Mouse (Mus musculus) stomach, embryonic 15.5 days (tissue): ENCODE measurements around the gene Topbp1. TPM values are rescaled to one million over a fixed set of nuclear protein-coding genes. Genes with fewer than 3 reads are reported as not detected.
A peak's percentile ranks its signal among the peaks of the same experiment; 100 is the strongest.

Source experiments
- ATAC-seq: fragments of 200-750 bp; cut with Nextera tagmentation; 2 replicates; pipeline ENCODE4 v1.8.0; 2017; ENCODE audit warnings: low read depth, moderate number of reproducible peaks, moderate TSS enrichment; ENCODE audit not compliant: insufficient read depth, low FRiP score
- H3K27ac ChIP-seq: fragments of 300-500 bp; sonication (generic); 2 replicates; pipeline ENCODE4 v1.5.1; 2015; ENCODE audit warnings: mild to moderate bottlenecking, inconsistent platforms
- H3K27me3 ChIP-seq: fragments of 300-500 bp; sonication (generic); replicated peaks from 2 replicates; pipeline ENCODE4 v1.6.1; 2015; ENCODE audit warnings: inconsistent platforms
- H3K36me3 ChIP-seq: fragments of 300-500 bp; sonication (generic); 2 replicates; pipeline ENCODE4 v1.6.1; 2015; ENCODE audit warnings: inconsistent platforms
- H3K4me1 ChIP-seq: fragments of 300-500 bp; sonication (generic); 2 replicates; pipeline ENCODE4 v1.6.1; 2015; ENCODE audit warnings: inconsistent platforms
- H3K4me2 ChIP-seq: fragments of 300-500 bp; sonication (generic); 2 replicates; pipeline ENCODE4 v1.6.1; 2015; ENCODE audit warnings: mild to moderate bottlenecking, inconsistent platforms
- H3K4me3 ChIP-seq: fragments of 300-500 bp; sonication (generic); replicated peaks from 2 replicates; pipeline ENCODE4 v1.5.1; 2015; ENCODE audit warnings: inconsistent platforms
- H3K9ac ChIP-seq: fragments of 300-500 bp; sonication (generic); 2 replicates; pipeline ENCODE4 v1.6.1; 2015; ENCODE audit warnings: inconsistent platforms
- H3K9me3 ChIP-seq: fragments of 300-500 bp; sonication (generic); 2 replicates; pipeline ENCODE4 v1.6.1; 2016; ENCODE audit warnings: inconsistent platforms
- WGBS: fragments of 180-500 bp; shearing (Covaris S2); methylation state at CpG from one replicate; pipeline ENCODE4 v1.1.7; 2015; 5-methylcytosine and 5-hydroxymethylcytosine counted together
- polyA plus RNA-seq: library from polyadenylated mRNA; unstranded; fragments of >200 nt; fragmentation: Nextera tagmentation; extraction: Ambion mirVana; gene quantifications from 2 replicates; pipeline ENCODE4 v1.2.1, GENCODE M21; 2015

Topbp1 gene
- polyA plus RNA-seq, 1 experiment from 2014 or later = 62.2 TPM

DNA sequence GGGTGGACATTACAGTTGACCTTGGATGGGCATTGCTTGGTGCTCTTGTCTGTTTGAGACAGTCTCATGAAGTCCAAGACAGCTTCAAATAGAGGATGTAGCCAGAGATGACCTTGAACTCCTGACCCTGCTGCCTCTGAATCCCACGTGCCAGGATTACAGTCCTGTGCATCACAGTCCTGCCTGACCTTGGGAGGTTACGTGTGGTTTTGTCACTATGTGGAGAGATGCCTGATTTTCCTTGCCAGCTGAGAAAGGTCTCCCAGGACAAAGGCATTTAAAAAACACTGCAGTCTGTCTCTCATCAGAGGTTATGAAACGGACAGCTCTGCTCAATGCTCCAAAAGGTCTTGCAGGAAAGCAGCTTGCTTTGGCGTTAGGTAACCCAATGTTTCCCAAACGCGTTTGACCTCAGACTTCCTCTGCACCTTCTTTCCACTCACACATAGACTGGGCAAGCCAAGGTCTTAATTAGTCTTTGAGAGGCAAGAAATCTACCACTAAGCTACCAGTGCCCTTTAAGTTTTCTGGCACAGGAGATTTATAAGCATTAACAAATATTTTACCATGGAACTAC is 86.9 kb downstream of the Topbp1 start:
- WGBS = 63% methylated on average over 6 of the region's 6 CpGs
- no peak overlapping the region for H3K27ac ChIP-seq
- no peak overlapping the region for H3K9ac ChIP-seq
- H3K9me3 ChIP-seq = no peaks in the 10 kb centered on the region
- no peak overlapping the region for H3K4me2 ChIP-seq
- H3K4me1 ChIP-seq = no peaks in the 10 kb centered on the region
- H3K27me3 ChIP-seq = no peaks in the 10 kb centered on the region
- ATAC-seq = no peak
- no peaks in the 10 kb centered on the region for H3K36me3 ChIP-seq
- H3K4me3 ChIP-seq = no peak overlapping the region

DNA sequence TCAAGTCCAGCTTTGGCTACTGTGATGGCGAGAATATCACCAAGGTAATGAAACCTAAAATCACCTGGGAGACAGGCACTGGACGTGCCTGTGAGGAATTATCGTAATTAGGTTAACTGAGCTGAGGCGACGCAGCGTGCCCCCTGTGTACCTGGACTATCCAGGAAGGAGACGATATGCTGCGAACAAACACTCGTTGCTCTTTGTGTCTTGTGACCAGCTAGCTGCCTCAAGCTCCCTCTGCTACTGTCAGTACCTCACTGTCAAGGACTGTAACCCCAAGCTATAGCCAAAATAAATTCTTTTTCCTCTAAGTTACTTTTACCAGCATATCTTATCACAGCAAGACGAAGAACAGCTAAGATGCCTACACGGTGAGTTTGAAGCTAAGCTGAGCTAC is 88.2 kb downstream of the Topbp1 start:
- no peaks in the 10 kb centered on the region for H3K4me1 ChIP-seq
- WGBS = 87% methylated on average over 11 of the region's 11 CpGs
- no peak overlapping the region for H3K9ac ChIP-seq
- H3K36me3 ChIP-seq = no peaks in the 10 kb centered on the region
- ATAC-seq = no peak
- H3K27me3 ChIP-seq = no peaks in the 10 kb centered on the region
- no peak overlapping the region for H3K27ac ChIP-seq
- H3K4me3 ChIP-seq = no peak overlapping the region
- H3K4me2 ChIP-seq = no peak overlapping the region
- H3K9me3 ChIP-seq = no peaks in the 10 kb centered on the region

DNA sequence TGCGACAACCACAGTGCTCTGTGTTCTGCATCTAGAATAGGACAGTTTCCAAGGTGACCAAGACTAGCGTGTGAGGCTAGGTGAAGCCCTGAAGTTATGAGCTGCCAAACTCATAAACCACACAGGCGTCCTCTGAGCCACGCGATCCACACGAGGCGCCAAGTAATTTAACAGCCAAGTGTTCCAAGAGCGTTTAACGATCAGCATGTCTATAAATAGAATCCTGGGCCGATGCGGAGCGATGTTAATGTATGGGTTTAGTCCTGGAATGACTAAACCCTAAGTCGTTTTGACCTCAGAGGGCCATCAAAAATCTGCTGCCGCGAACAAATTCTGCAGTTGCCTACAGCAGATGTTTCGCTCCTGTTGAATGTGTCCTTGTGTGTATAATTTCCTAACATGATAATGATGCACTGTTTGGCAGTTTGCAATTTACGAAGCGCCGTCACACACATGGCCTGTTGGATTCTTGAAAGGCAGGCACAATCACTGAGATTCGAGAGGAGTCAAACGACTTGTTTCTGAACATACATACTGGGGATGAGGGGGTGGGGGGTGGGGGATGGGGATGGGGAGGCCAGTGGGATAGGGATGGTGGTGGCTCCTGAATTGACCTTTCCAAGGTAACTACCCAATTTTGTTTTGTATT is 93.6 kb downstream of the Topbp1 start:
- Histone ChIP-seq H3K4me3 (no peak overlapping the region), H3K4me2 (0 out of 2 replicates have a peak overlapping the region, but pooled peaks have one; percentile 19), H3K36me3 (no peaks in the 10 kb centered on the region), H3K27ac (no peak overlapping the region), H3K9ac (no peak overlapping the region), H3K9me3 (0 out of 2 replicates have a peak, but pooled peaks cover 6% of the 10 kb centered on the region), H3K4me1 (no peaks in the 10 kb centered on the region), H3K27me3 (no peaks in the 10 kb centered on the region)
- 41% methylated on average over 21 of the region's 21 CpGs for WGBS
- no peak; the same call in 1 of the 2 replicates for ATAC-seq

Other genes starting within 250 kb of the Topbp1 start
- gene Rab6b, start 193.4 kb upstream of the Topbp1 start, polyA plus RNA-seq = 5.6 and 7.3 TPM in 2 replicates
- gene Srprb, start 103.1 kb upstream of the Topbp1 start, polyA plus RNA-seq = 51.6 and 59.3 TPM in 2 replicates
- gene Gm20425, start 74.9 kb upstream of the Topbp1 start, polyA plus RNA-seq = 5.6 TPM in 1 of 2 replicates, not detected in the other
- 195 and 466 TPM in 2 replicates for gene Trf, start 74.8 kb upstream of the Topbp1 start, polyA plus RNA-seq
- 3.2 and 6.6 TPM in 2 replicates for gene 1300017J02Rik, start 133 bp upstream of the Topbp1 start, polyA plus RNA-seq
- gene Cdv3, start 60.6 kb downstream of the Topbp1 start, polyA plus RNA-seq = 90.6 and 98.6 TPM in 2 replicates
- gene Bfsp2, start 175.2 kb downstream of the Topbp1 start, polyA plus RNA-seq = 0.53 and 0.71 TPM in 2 replicates